Mouse (Mus musculus) midbrain, embryonic 15.5 days (tissue): ENCODE results near the gene Rrp12. TPM values are rescaled to one million over a fixed set of nuclear protein-coding genes. Genes with fewer than 3 reads are reported as not detected.

Source experiments
- ATAC-seq: fragments of 200-750 bp; cut with Nextera tagmentation; replicated peaks from 2 replicates; pipeline ENCODE4 v1.8.0; 2017; ENCODE audit warnings: moderate TSS enrichment
- H3K27ac ChIP-seq: fragments of 300-500 bp; sonication (generic); 2 replicates; pipeline ENCODE4 v1.5.1; 2015; ENCODE audit warnings: mild to moderate bottlenecking, inconsistent platforms
- H3K27me3 ChIP-seq: fragments of 300-500 bp; sonication (generic); replicated peaks from 2 replicates; pipeline ENCODE4 v1.6.1; 2015; ENCODE audit warnings: inconsistent platforms
- H3K36me3 ChIP-seq: fragments of 300-500 bp; sonication (generic); replicated peaks from 2 replicates; pipeline ENCODE4 v1.6.1; 2015; ENCODE audit warnings: inconsistent platforms
- H3K4me1 ChIP-seq: fragments of 300-500 bp; sonication (generic); 2 replicates; pipeline ENCODE4 v1.6.1; 2015; ENCODE audit warnings: inconsistent platforms
- H3K4me2 ChIP-seq: fragments of 300-500 bp; sonication (generic); 2 replicates; pipeline ENCODE4 v1.6.1; 2015; ENCODE audit warnings: inconsistent platforms, mild to moderate bottlenecking, moderate library complexity
- H3K4me3 ChIP-seq: fragments of 300-500 bp; sonication (generic); 2 replicates; pipeline ENCODE4 v1.5.1; 2015; ENCODE audit warnings: mild to moderate bottlenecking, inconsistent platforms
- H3K9ac ChIP-seq: fragments of 300-500 bp; sonication (generic); 2 replicates; pipeline ENCODE4 v1.6.1; 2015; ENCODE audit warnings: mild to moderate bottlenecking, inconsistent platforms
- H3K9me3 ChIP-seq: fragments of 300-500 bp; sonication (generic); 2 replicates; pipeline ENCODE4 v1.6.1; 2016; ENCODE audit warnings: inconsistent platforms
- WGBS: fragments of 180-500 bp; shearing (Covaris S2); methylation state at CpG from one replicate; pipeline ENCODE4 v1.1.7; 2015; ENCODE audit warnings: mixed read lengths; 5-methylcytosine and 5-hydroxymethylcytosine counted together
- polyA plus RNA-seq: library from polyadenylated mRNA; unstranded; fragments of >200 nt; fragmentation: Nextera tagmentation; extraction: Ambion mirVana; gene quantifications from 2 replicates; pipeline ENCODE4 v1.2.1, GENCODE M21; 2015

The Rrp12 gene
- polyA plus RNA-seq, 1 experiment from 2014 or later = 18.5 TPM

- Histone ChIP-seq H3K36me3 (no peaks in the 10 kb centered on the region), H3K4me3 (no peak overlapping the region), H3K4me2 (no peak overlapping the region), H3K9me3 (no peaks in the 10 kb centered on the region), H3K9ac (no peak overlapping the region), H3K27ac (no peak overlapping the region), H3K4me1 (peaks cover 10% of the 10 kb centered on the region), H3K27me3 (no peaks in the 10 kb centered on the region)
- WGBS = 81% methylated on average over 7 of the region's 7 CpGs
- ATAC-seq = no peak
Measured at GRCm38 (mm10) chr19:41841105-41841750, 54.7 kb downstream of the Rrp12 start.

GRCm38 (mm10) chr19:41839685-41840084, 56.3 kb downstream of the Rrp12 start:
- H3K4me2 ChIP-seq = no peak overlapping the region
- ATAC-seq = no peak
- H3K9ac ChIP-seq = no peak overlapping the region
- 97% methylated on average over 3 of the region's 3 CpGs for WGBS
- H3K27me3 ChIP-seq = no peaks in the 10 kb centered on the region
- no peaks in the 10 kb centered on the region for H3K9me3 ChIP-seq
- H3K4me3 ChIP-seq = no peak overlapping the region
- no peak overlapping the region for H3K27ac ChIP-seq
- peaks cover 19% of the 10 kb centered on the region for H3K4me1 ChIP-seq
- H3K36me3 ChIP-seq = no peaks in the 10 kb centered on the region

GRCm38 (mm10) chr19:41838808-41839207, 57.2 kb downstream of the Rrp12 start:
- WGBS = 72% methylated on average over 6 of the region's 6 CpGs
- ATAC-seq = no peak
- no peak overlapping the region for H3K9ac ChIP-seq

GRCm38 (mm10) chr19:41837917-41838261, 58.1 kb downstream of the Rrp12 start:
- no peaks in the 10 kb centered on the region for H3K9me3 ChIP-seq
- peaks cover 28% of the 10 kb centered on the region for H3K4me1 ChIP-seq
- no peak overlapping the region for H3K9ac ChIP-seq
- H3K27me3 ChIP-seq = no peaks in the 10 kb centered on the region
- H3K4me3 ChIP-seq = no peak overlapping the region
- no peak overlapping the region for H3K4me2 ChIP-seq
- no peak for ATAC-seq
- WGBS = 73% methylated on average over 4 of the region's 4 CpGs
- 0 out of 2 replicates have a peak overlapping the region, but pooled peaks have one; percentile 5 for H3K27ac ChIP-seq
- no peaks in the 10 kb centered on the region for H3K36me3 ChIP-seq

More at GRCm38 (mm10) chr19:41838808-41839207, 57.2 kb downstream of the Rrp12 start:
- H3K4me3 ChIP-seq = no peak overlapping the region
- no peaks in the 10 kb centered on the region for H3K27me3 ChIP-seq
- no peaks in the 10 kb centered on the region for H3K36me3 ChIP-seq
- no peak overlapping the region for H3K27ac ChIP-seq
- no peaks in the 10 kb centered on the region for H3K9me3 ChIP-seq
- no peak overlapping the region for H3K4me2 ChIP-seq
- H3K4me1 ChIP-seq = peaks cover 19% of the 10 kb centered on the region

GRCm38 (mm10) chr19:41837194-41837916, 58.6 kb downstream of the Rrp12 start:
- Histone ChIP-seq H3K4me3 (no peak overlapping the region), H3K4me1 (peaks cover 33% of the 10 kb centered on the region), H3K4me2 (no peak overlapping the region), H3K9me3 (no peaks in the 10 kb centered on the region), H3K27ac (0 out of 2 replicates have a peak overlapping the region, but pooled peaks have one; percentile 5), H3K36me3 (no peaks in the 10 kb centered on the region), H3K9ac (no peak overlapping the region), H3K27me3 (no peaks in the 10 kb centered on the region)
- 72% methylated on average over 9 of the region's 9 CpGs for WGBS
- no peak for ATAC-seq

- 53% methylated on average over 3 of the region's 3 CpGs for WGBS
- Histone ChIP-seq H3K27me3 (no peaks in the 10 kb centered on the region), H3K9ac (no peak overlapping the region), H3K9me3 (no peaks in the 10 kb centered on the region), H3K4me2 (no peak overlapping the region), H3K4me1 (peaks cover 40% of the 10 kb centered on the region), H3K27ac (no peak overlapping the region), H3K36me3 (no peaks in the 10 kb centered on the region), H3K4me3 (no peak overlapping the region)
- no peak for ATAC-seq
Measured at GRCm38 (mm10) chr19:41836719-41837118, 59.3 kb downstream of the Rrp12 start.

GRCm38 (mm10) chr19:41835816-41836215, 60.2 kb downstream of the Rrp12 start:
- Histone ChIP-seq H3K4me1 (peaks cover 45% of the 10 kb centered on the region), H3K27me3 (no peaks in the 10 kb centered on the region), H3K9ac (peak overlapping the region; percentile 12; the same call in 1 of the 2 replicates), H3K4me2 (peak overlapping the region; percentile 43), H3K27ac (peak overlapping the region; percentile 72), H3K36me3 (no peaks in the 10 kb centered on the region), H3K4me3 (peak overlapping the region; percentile 13; the same call in 1 of the 2 replicates), H3K9me3 (no peaks in the 10 kb centered on the region)
- WGBS = 3% methylated on average over 6 of the region's 6 CpGs
- ATAC-seq = peak; percentile 72

GRCm38 (mm10) chr19:41835407-41835806, 60.6 kb downstream of the Rrp12 start:
- ATAC-seq = no peak
- no peaks in the 10 kb centered on the region for H3K36me3 ChIP-seq
- H3K27me3 ChIP-seq = no peaks in the 10 kb centered on the region
- H3K4me3 ChIP-seq = no peak overlapping the region
- H3K4me1 ChIP-seq = peaks cover 45% of the 10 kb centered on the region
- WGBS = 41% methylated on average over 6 of the region's 6 CpGs
- H3K9me3 ChIP-seq = no peaks in the 10 kb centered on the region
- H3K4me2 ChIP-seq = peak overlapping the region; percentile 43
- no peak overlapping the region for H3K9ac ChIP-seq
- peak overlapping the region; percentile 66 for H3K27ac ChIP-seq

GRCm38 (mm10) chr19:41832501-41833201, 63.3 kb downstream of the Rrp12 start:
- peak overlapping the region; percentile 76 for H3K4me3 ChIP-seq
- no peaks in the 10 kb centered on the region for H3K9me3 ChIP-seq
- no peaks in the 10 kb centered on the region for H3K27me3 ChIP-seq
- no peaks in the 10 kb centered on the region for H3K36me3 ChIP-seq
- peaks cover 45% of the 10 kb centered on the region for H3K4me1 ChIP-seq
- no peak overlapping the region for H3K27ac ChIP-seq
- ATAC-seq = no peak
- H3K9ac ChIP-seq = peak overlapping the region; percentile 3
- WGBS = 61% methylated on average over 13 of the region's 13 CpGs
- H3K4me2 ChIP-seq = peak overlapping the region; percentile 94

- Histone ChIP-seq H3K4me3 (peak overlapping the region; percentile 76), H3K36me3 (no peaks in the 10 kb centered on the region), H3K27ac (peak overlapping the region; percentile 1; the same call in 1 of the 2 replicates), H3K27me3 (no peaks in the 10 kb centered on the region), H3K9ac (peak overlapping the region; percentile 23), H3K4me1 (peaks cover 45% of the 10 kb centered on the region), H3K4me2 (peak overlapping the region; percentile 94), H3K9me3 (no peaks in the 10 kb centered on the region)
- no peak for ATAC-seq
- WGBS = 7% methylated on average over 14 of the region's 14 CpGs
Measured at GRCm38 (mm10) chr19:41831718-41832391, 64.1 kb downstream of the Rrp12 start.

- H3K4me2 ChIP-seq = peak overlapping the region; percentile 94
- no peaks in the 10 kb centered on the region for H3K36me3 ChIP-seq
- peak overlapping the region; percentile 95 for H3K27ac ChIP-seq
- peaks cover 40% of the 10 kb centered on the region for H3K4me1 ChIP-seq
- H3K27me3 ChIP-seq = no peaks in the 10 kb centered on the region
- WGBS = under 1% methylated on average over 19 of the region's 19 CpGs
- peak overlapping the region; percentile 76 for H3K4me3 ChIP-seq
- H3K9me3 ChIP-seq = no peaks in the 10 kb centered on the region
- ATAC-seq = no peak
- H3K9ac ChIP-seq = peak overlapping the region; percentile 56
Measured at GRCm38 (mm10) chr19:41831101-41831570, 64.8 kb downstream of the Rrp12 start.
